Mouse (Mus musculus): ENCODE data around the gene Kcnc3. TPM values are rescaled to one million over a fixed set of nuclear protein-coding genes. Genes with fewer than 3 reads are reported as not detected.

Gene Kcnc3
- polyA plus RNA-seq, 1 experiment from 2014 or later, result 0.36 TPM

- 38% methylated on average over 7 of the region's 7 CpGs for WGBS
- no peaks in the 10 kb centered on the region for H3K9me3 ChIP-seq
- no peak within 1 kb of the TSS for H3K4me2 ChIP-seq (replicated peaks)
- H3K4me1 ChIP-seq (replicated peaks), result no peaks in the 10 kb centered on the region
- H3K27ac ChIP-seq, result no peak within 1 kb of the TSS
- H3K36me3 ChIP-seq, result no peaks in the 10 kb centered on the region
- no peak for ATAC-seq
- H3K9ac ChIP-seq, result no peak within 1 kb of the TSS
- H3K4me3 ChIP-seq (replicated peaks), result no peak within 1 kb of the TSS
- H3K27me3 ChIP-seq (replicated peaks), result peaks cover 4% of the 10 kb centered on the region; the same call in 1 of the 2 replicates
Observed at GRCm38 (mm10) chr7:44572213-44572701, 18.2 kb upstream of the Kcnc3 start, which contains the start of gene Napsa. Napsa (plus strand) TSS chr7:44572380.

- Histone ChIP-seq H3K27ac (no peak overlapping the region), H3K4me2 (replicated peaks) (no peak overlapping the region), H3K36me3 (no peaks in the 10 kb centered on the region), H3K4me3 (replicated peaks) (no peak overlapping the region), H3K4me1 (replicated peaks) (no peaks in the 10 kb centered on the region), H3K9me3 (no peaks in the 10 kb centered on the region), H3K9ac (no peak overlapping the region), H3K27me3 (replicated peaks) (peaks cover 4% of the 10 kb centered on the region; the same call in 1 of the 2 replicates)
- 74% methylated on average over 5 of the region's 5 CpGs for WGBS
- no peak for ATAC-seq
Observed at GRCm38 (mm10) chr7:44572956-44573484, 17.4 kb upstream of the Kcnc3 start.

- Histone ChIP-seq H3K36me3 (no peaks in the 10 kb centered on the region), H3K4me2 (replicated peaks) (no peak overlapping the region), H3K4me3 (replicated peaks) (no peak overlapping the region), H3K9me3 (no peaks in the 10 kb centered on the region), H3K27ac (no peak overlapping the region), H3K4me1 (replicated peaks) (no peaks in the 10 kb centered on the region), H3K27me3 (replicated peaks) (0 out of 2 replicates have a peak, but pooled peaks cover 9% of the 10 kb centered on the region), H3K9ac (no peak overlapping the region)
- no peak for ATAC-seq
- 24% methylated on average over 5 of the region's 5 CpGs for WGBS
Observed at GRCm38 (mm10) chr7:44576333-44576844, 14.1 kb upstream of the Kcnc3 start.

DNA sequence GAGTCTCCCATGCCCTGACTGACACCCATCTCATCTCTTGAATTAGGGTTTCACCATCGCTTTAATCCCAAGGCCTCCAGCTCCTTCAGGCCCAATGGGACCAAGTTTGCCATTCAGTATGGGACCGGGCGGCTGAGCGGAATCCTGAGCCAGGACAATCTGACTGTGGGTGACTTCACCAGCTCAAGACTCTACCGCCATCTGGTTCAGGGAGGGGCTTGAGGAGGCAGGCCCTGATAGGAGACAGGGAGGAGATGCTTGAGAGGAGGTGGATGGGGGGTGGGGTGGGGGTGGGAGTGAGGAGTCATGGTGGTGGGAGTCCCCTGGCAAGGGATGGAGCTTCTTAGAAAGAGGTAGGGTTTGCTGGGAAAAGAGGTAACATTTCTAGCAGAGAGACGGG, 8.8 kb upstream of the Kcnc3 start:
- no peak overlapping the region for H3K9ac ChIP-seq

DNA sequence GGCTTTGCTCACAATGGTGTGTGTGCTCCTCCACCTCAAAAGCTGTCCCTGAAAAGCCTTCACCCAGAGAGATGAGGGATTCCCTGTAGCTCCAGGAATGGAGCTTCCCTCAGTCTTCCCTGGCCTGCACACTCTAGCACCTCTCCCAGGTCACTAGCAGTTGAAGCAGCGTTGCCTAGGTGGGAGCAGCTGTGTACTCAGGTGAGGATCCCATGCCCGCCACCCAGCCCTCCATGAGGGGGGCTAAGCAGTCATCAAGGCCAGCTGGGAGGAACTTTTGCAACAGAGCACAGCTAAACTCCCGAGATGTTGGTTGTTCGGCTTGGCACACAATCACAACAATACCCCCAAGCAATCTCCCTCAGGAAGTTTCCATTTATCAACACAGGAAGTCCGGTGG, 7.8 kb upstream of the Kcnc3 start:
- no peak overlapping the region for H3K27ac ChIP-seq
- WGBS, result 66% methylated on average over 5 of the region's 5 CpGs

More for the DNA sequence above, 8.8 kb upstream of the Kcnc3 start:
- no peak for ATAC-seq
- Histone ChIP-seq H3K4me1 (replicated peaks) (no peaks in the 10 kb centered on the region), H3K4me2 (replicated peaks) (no peak overlapping the region), H3K36me3 (no peaks in the 10 kb centered on the region), H3K27me3 (replicated peaks) (peaks cover 30% of the 10 kb centered on the region), H3K9me3 (no peaks in the 10 kb centered on the region), H3K4me3 (replicated peaks) (no peak overlapping the region), H3K27ac (no peak overlapping the region)
- WGBS, result 76% methylated on average over 6 of the region's 6 CpGs

GRCm38 (mm10) chr7:44583146-44583545, 7.3 kb upstream of the Kcnc3 start:
- Histone ChIP-seq H3K4me3 (replicated peaks) (no peak overlapping the region), H3K9ac (no peak overlapping the region), H3K27ac (no peak overlapping the region), H3K4me2 (replicated peaks) (no peak overlapping the region), H3K27me3 (replicated peaks) (peaks cover 45% of the 10 kb centered on the region), H3K9me3 (no peaks in the 10 kb centered on the region), H3K4me1 (replicated peaks) (0 out of 2 replicates have a peak, but pooled peaks cover 4% of the 10 kb centered on the region), H3K36me3 (no peaks in the 10 kb centered on the region)
- ATAC-seq, result no peak
- WGBS, result 82% methylated on average over 1 of the region's 1 CpGs

More for the DNA sequence above, 7.8 kb upstream of the Kcnc3 start:
- H3K4me3 ChIP-seq (replicated peaks), result no peak overlapping the region
- H3K9ac ChIP-seq, result no peak overlapping the region
- H3K4me1 ChIP-seq (replicated peaks), result 0 out of 2 replicates have a peak, but pooled peaks cover 4% of the 10 kb centered on the region
- H3K27me3 ChIP-seq (replicated peaks), result peaks cover 41% of the 10 kb centered on the region
- ATAC-seq, result no peak
- H3K36me3 ChIP-seq, result no peaks in the 10 kb centered on the region
- no peak overlapping the region for H3K4me2 ChIP-seq (replicated peaks)
- H3K9me3 ChIP-seq, result no peaks in the 10 kb centered on the region

DNA sequence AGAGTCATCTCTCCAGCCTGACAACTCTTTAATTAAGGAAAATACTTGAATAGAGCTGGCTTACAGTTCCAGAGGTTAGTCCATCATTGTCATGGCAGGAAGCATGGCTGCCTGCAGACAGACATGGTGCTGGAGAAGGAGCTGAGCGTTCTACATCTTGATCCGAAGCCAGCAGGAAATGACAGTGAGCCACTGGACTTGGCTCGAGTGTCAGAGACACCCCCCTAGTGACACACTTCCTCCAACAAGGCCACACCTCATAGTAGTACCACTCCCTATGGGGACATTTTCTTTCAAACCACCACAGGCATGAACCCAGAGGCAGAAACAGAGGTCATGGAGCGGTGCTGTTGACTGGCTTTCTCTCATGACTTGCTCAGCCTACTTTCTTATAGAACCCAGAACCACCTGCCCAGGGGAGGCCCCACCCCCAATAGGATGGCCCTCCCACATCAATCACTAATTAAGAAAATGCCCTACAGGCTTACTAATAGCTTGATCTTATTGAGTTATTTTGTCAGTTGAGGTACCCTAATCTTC, 6.1 kb upstream of the Kcnc3 start:
- H3K9ac ChIP-seq, result no peak overlapping the region
- peaks cover 51% of the 10 kb centered on the region for H3K27me3 ChIP-seq (replicated peaks)
- H3K27ac ChIP-seq, result no peak overlapping the region
- WGBS, result 72% methylated on average over 4 of the region's 4 CpGs
- peaks cover 8% of the 10 kb centered on the region for H3K4me1 ChIP-seq (replicated peaks)
- H3K36me3 ChIP-seq, result no peaks in the 10 kb centered on the region
- H3K4me2 ChIP-seq (replicated peaks), result no peak overlapping the region
- no peak overlapping the region for H3K4me3 ChIP-seq (replicated peaks)
- H3K9me3 ChIP-seq, result no peaks in the 10 kb centered on the region
- no peak for ATAC-seq

DNA sequence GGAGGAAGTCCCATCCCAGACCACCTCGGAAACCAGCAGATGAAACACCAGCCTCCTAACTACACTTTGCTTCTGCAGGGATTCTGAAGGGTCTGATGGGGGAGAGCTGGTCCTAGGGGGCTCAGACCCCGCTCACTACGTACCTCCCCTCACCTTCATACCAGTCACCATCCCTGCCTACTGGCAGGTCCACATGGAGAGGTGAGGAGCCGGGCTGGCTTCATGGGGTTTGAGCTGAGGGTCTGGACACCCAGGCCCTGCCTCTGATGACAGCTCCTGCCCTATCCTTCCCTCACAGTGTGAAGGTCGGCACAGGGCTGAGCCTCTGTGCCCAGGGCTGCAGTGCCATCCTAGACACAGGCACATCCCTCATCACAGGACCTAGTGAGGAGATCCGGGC, 5.5 kb upstream of the Kcnc3 start:
- Histone ChIP-seq H3K9ac (no peak overlapping the region), H3K4me1 (replicated peaks) (peaks cover 10% of the 10 kb centered on the region), H3K4me3 (replicated peaks) (no peak overlapping the region), H3K4me2 (replicated peaks) (no peak overlapping the region), H3K9me3 (no peaks in the 10 kb centered on the region), H3K27me3 (replicated peaks) (peaks cover 51% of the 10 kb centered on the region), H3K36me3 (no peaks in the 10 kb centered on the region), H3K27ac (no peak overlapping the region)
- 84% methylated on average over 6 of the region's 6 CpGs for WGBS
- no peak for ATAC-seq

DNA sequence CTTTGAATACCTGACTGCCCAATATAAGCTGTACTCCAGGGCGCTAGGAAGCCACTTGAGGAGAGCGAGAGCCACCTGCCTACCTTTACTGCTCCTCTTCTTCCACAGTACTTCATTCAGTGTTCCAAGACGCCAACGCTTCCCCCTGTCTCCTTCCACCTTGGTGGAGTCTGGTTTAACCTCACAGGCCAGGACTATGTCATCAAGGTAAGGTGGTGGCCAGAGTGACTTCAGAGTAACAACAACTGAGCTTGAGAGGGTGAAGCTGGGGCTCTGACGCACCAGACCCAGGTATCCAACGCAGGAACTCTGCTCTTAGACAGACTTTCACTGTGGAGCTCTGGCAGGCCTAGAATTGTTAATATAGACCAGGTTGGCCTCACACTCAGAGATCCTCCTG, 4.9 kb upstream of the Kcnc3 start:
- Histone ChIP-seq H3K9ac (no peak overlapping the region), H3K4me1 (replicated peaks) (peaks cover 16% of the 10 kb centered on the region), H3K9me3 (no peaks in the 10 kb centered on the region), H3K36me3 (no peaks in the 10 kb centered on the region), H3K4me3 (replicated peaks) (no peak overlapping the region), H3K27me3 (replicated peaks) (peaks cover 48% of the 10 kb centered on the region), H3K4me2 (replicated peaks) (no peak overlapping the region), H3K27ac (no peak overlapping the region)
- WGBS, result 92% methylated on average over 6 of the region's 6 CpGs
- no peak for ATAC-seq

- Histone ChIP-seq H3K4me3 (replicated peaks) (peak overlapping the region; percentile 17), H3K36me3 (no peaks in the 10 kb centered on the region), H3K4me1 (replicated peaks) (peaks cover 24% of the 10 kb centered on the region), H3K9me3 (no peaks in the 10 kb centered on the region), H3K9ac (no peak overlapping the region), H3K4me2 (replicated peaks) (peak overlapping the region; percentile 40), H3K27ac (no peak overlapping the region), H3K27me3 (replicated peaks) (peaks cover 51% of the 10 kb centered on the region)
- WGBS, result 13% methylated on average over 19 of the region's 19 CpGs
- no peak for ATAC-seq
Observed at GRCm38 (mm10) chr7:44586518-44586917, 3.9 kb upstream of the Kcnc3 start.

GRCm38 (mm10) chr7:44586930-44587329, 3.5 kb upstream of the Kcnc3 start:
- peaks cover 29% of the 10 kb centered on the region for H3K4me1 ChIP-seq (replicated peaks)
- no peak for ATAC-seq
- no peaks in the 10 kb centered on the region for H3K9me3 ChIP-seq
- H3K27ac ChIP-seq, result no peak overlapping the region
- 1% methylated on average over 18 of the region's 18 CpGs for WGBS
- no peak overlapping the region for H3K9ac ChIP-seq
- H3K4me2 ChIP-seq (replicated peaks), result peak overlapping the region; percentile 40
- H3K4me3 ChIP-seq (replicated peaks), result peak overlapping the region; percentile 17
- H3K36me3 ChIP-seq, result no peaks in the 10 kb centered on the region
- peaks cover 55% of the 10 kb centered on the region for H3K27me3 ChIP-seq (replicated peaks)

GRCm38 (mm10) chr7:44587676-44588075, 2.8 kb upstream of the Kcnc3 start:
- H3K36me3 ChIP-seq, result no peaks in the 10 kb centered on the region
- ATAC-seq, result no peak
- no peaks in the 10 kb centered on the region for H3K9me3 ChIP-seq
- H3K4me1 ChIP-seq (replicated peaks), result peaks cover 30% of the 10 kb centered on the region
- H3K27ac ChIP-seq, result no peak overlapping the region
- H3K4me2 ChIP-seq (replicated peaks), result no peak overlapping the region
- peaks cover 59% of the 10 kb centered on the region for H3K27me3 ChIP-seq (replicated peaks)
- no peak overlapping the region for H3K9ac ChIP-seq
- H3K4me3 ChIP-seq (replicated peaks), result no peak overlapping the region
- 35% methylated on average over 6 of the region's 6 CpGs for WGBS

- Histone ChIP-seq H3K27me3 (replicated peaks) (peaks cover 65% of the 10 kb centered on the region), H3K9ac (no peak overlapping the region), H3K9me3 (no peaks in the 10 kb centered on the region), H3K4me3 (replicated peaks) (peak overlapping the region; percentile 9; the same call in 1 of the 2 replicates), H3K36me3 (no peaks in the 10 kb centered on the region), H3K4me1 (replicated peaks) (peaks cover 30% of the 10 kb centered on the region), H3K4me2 (replicated peaks) (peak overlapping the region; percentile 68), H3K27ac (no peak overlapping the region)
- WGBS, result 5% methylated on average over 12 of the region's 12 CpGs
- ATAC-seq, result no peak
Observed at GRCm38 (mm10) chr7:44588338-44588737, 2.1 kb upstream of the Kcnc3 start.
